ENCODE assay signal across 11 mouse cellular contexts in the genomic region with DNA sequence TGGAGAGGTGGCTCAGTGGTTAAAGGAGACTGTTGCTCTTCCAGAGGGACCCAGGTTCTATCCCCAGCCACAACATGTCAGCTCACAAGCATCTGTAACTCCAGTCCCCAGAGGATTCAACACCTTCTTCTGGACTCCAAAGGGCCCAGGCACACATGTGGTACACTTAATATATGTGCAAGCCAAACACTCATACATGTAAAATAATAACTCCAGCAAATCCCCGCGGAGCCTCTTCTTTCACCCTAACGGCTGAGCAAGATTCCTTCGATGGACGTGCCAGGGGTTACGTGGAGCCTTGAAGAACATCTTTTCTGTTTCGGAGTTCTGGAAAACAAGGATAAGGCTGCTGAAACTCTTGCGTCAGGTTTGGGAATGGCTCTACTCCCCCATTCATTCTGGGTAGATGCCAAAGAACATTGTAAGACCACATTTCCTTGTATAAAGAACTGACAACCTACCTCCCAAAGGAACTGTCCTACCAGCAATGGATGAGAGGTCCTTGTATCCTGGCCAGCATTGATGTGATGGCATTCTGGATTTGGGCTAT. TPM values are rescaled to one million over a fixed set of nuclear protein-coding genes. Genes with fewer than 3 reads are reported as not detected.
DNase-seq lines count a peak whose midpoint lies in the region; ATAC-seq and TF ChIP-seq lines count a peak whose summit lies in the region.
"Had no signal": no experiment of that assay in that cellular context is flagged by ENCODE, and none has a peak within 500 bp of the region (broad histone marks: within the 10 kb centered on the region; RNA-seq: fewer than 3 reads in every experiment).

No protein-coding gene starts in this region.

- H3K27ac ChIP-seq in intestine, embryonic 14.5 days (ENCODE audit: low read depth), result peak overlapping the region; percentile 70; the same call in 1 of the 2 replicates
- no peak overlapping the region for H3K27ac ChIP-seq in intestine, postnatal 0 days (ENCODE audit: low read depth, low read length)
- peak overlapping the region; percentile 63; the same call in 1 of the 2 replicates for H3K27ac ChIP-seq in stomach, embryonic 14.5 days (ENCODE audit: low read length)

- H3K36me3 ChIP-seq in intestine, embryonic 14.5 days (ENCODE audit: control insufficient read depth, insufficient read depth, low read length), result no peaks in the 10 kb centered on the region
- H3K36me3 ChIP-seq in intestine, postnatal 0 days (ENCODE audit: control insufficient read depth, insufficient read depth), result no peaks in the 10 kb centered on the region
- no peaks in the 10 kb centered on the region for H3K36me3 ChIP-seq in stomach, embryonic 14.5 days (ENCODE audit: control insufficient read depth, insufficient read depth, low read length)

- no peak for TF ChIP-seq CTCF in intestine, postnatal 0 days (IDR thresholded peaks at IDR 0.05; ENCODE audit: low read depth)

- no peak for ATAC-seq in intestine, embryonic 14.5 days (replicated peaks; ENCODE audit: low FRiP score, low TSS enrichment, low read depth)
- ATAC-seq in intestine, postnatal 0 days, result no peak
- ATAC-seq in stomach, embryonic 14.5 days (ENCODE audit: insufficient number of reproducible peaks, insufficient read depth, low FRiP score, low read depth), result no peak
- ATAC-seq in monocyte, adult 5-6 weeks (replicated peaks; ENCODE audit: insufficient number of reproducible peaks, low FRiP score, low TSS enrichment, poor library complexity, severe bottlenecking), result no peak

- no peak overlapping the region for H3K9ac ChIP-seq in intestine, embryonic 14.5 days (ENCODE audit: low read length)
- no peak overlapping the region for H3K9ac ChIP-seq in intestine, postnatal 0 days (ENCODE audit: low read depth, low read length)
- no peak overlapping the region for H3K9ac ChIP-seq in stomach, embryonic 14.5 days (replicated peaks; ENCODE audit: low read depth, low read length)

- 78% methylated on average over 8 of the region's 8 CpGs for WGBS in intestine, embryonic 14.5 days
- WGBS in intestine, postnatal 0 days, result 76% methylated on average over 8 of the region's 8 CpGs
- WGBS in stomach, embryonic 14.5 days, result 70% methylated on average over 8 of the region's 8 CpGs

- H3K4me2 ChIP-seq in intestine, embryonic 14.5 days (ENCODE audit: low read length), result no peak overlapping the region
- no peak overlapping the region for H3K4me2 ChIP-seq in intestine, postnatal 0 days (replicated peaks; ENCODE audit: low read depth)
- no peak overlapping the region for H3K4me2 ChIP-seq in stomach, embryonic 14.5 days (replicated peaks; ENCODE audit: low read depth, low read length)

- no peak overlapping the region for H3K4me3 ChIP-seq in intestine, embryonic 14.5 days (ENCODE audit: low read depth, low read length)
- no peak overlapping the region for H3K4me3 ChIP-seq in intestine, postnatal 0 days (ENCODE audit: low read depth, low read length)
- no peak overlapping the region for H3K4me3 ChIP-seq in stomach, embryonic 14.5 days (ENCODE audit: low read depth, low read length)
- H3K4me3 ChIP-seq: erythroblast, embryonic 14.5 days had no signal

- H3K9me3 ChIP-seq in intestine, embryonic 14.5 days (ENCODE audit: control insufficient read depth, low read length), result no peaks in the 10 kb centered on the region
- no peaks in the 10 kb centered on the region for H3K9me3 ChIP-seq in intestine, postnatal 0 days (ENCODE audit: control insufficient read depth)
- no peaks in the 10 kb centered on the region for H3K9me3 ChIP-seq in stomach, embryonic 14.5 days (ENCODE audit: control insufficient read depth, low read depth, low read length)

- peaks cover 27% of the 10 kb centered on the region for H3K4me1 ChIP-seq in intestine, embryonic 14.5 days (replicated peaks; ENCODE audit: control insufficient read depth, insufficient read depth, low read length)
- H3K4me1 ChIP-seq in intestine, postnatal 0 days (replicated peaks; ENCODE audit: control insufficient read depth, insufficient read depth, low read length), result peaks cover 17% of the 10 kb centered on the region; the same call in 1 of the 2 replicates
- H3K4me1 ChIP-seq in stomach, embryonic 14.5 days (ENCODE audit: control insufficient read depth, insufficient read depth, low read length), result peaks cover 28% of the 10 kb centered on the region

- peak; percentile 0 for DNase-seq in adrenal gland, postnatal 10 days
- no peak for DNase-seq in adrenal gland, adult 8-10 months
- no peak for DNase-seq in intestine, embryonic 14.5 days (ENCODE audit: low spot score)
- peak; percentile 4 to 13 for DNase-seq in thymus, adult 18-20 months
- no peak for DNase-seq in thymus, postnatal 25 days
- DNase-seq: cerebellum, adult 9-10 months; kidney, adult 9 months had no signal

- H3K27me3 ChIP-seq in intestine, embryonic 14.5 days (replicated peaks; ENCODE audit: control insufficient read depth, insufficient read depth, low read length), result no peaks in the 10 kb centered on the region
- H3K27me3 ChIP-seq in intestine, postnatal 0 days (replicated peaks; ENCODE audit: control insufficient read depth, insufficient read depth, low read length), result no peaks in the 10 kb centered on the region
- no peaks in the 10 kb centered on the region for H3K27me3 ChIP-seq in stomach, embryonic 14.5 days (ENCODE audit: control insufficient read depth, insufficient read depth, low read length)

RNA-seq across cellular contexts. Expression of a gene that starts 25.5 kb away (rescaled TPM):
- 100 to 1,000 TPM in 1 of 2 experiments, 10 to 100 TPM in 1; 67.0 to 122 TPM for total RNA-seq in adrenal gland, postnatal 10 days (2021)
- total RNA-seq in adrenal gland, adult 8-10 months (2022), result 10 to 100 TPM; 52.8 to 74.4 (median 54.2) TPM
- polyA plus RNA-seq in intestine, embryonic 14.5 days (2014; fragmentation: Nextera tagmentation; extraction: Ambion mirVana), result 35.1 and 36.5 TPM in 2 replicates
- polyA plus RNA-seq in intestine, postnatal 0 days (2015; fragmentation: Nextera tagmentation; extraction: Ambion mirVana), result 29.6 and 32.0 TPM in 2 replicates
- polyA plus RNA-seq in stomach, embryonic 14.5 days (2014; fragmentation: Nextera tagmentation; extraction: Ambion mirVana), result 31.2 and 33.2 TPM in 2 replicates
- 346 to 394 TPM (median 381 TPM) in 3 replicates for total RNA-seq in monocyte, adult 5-6 weeks (2017)

Comparison
In these comparisons a context has a peak if more than half of its experiments do, and no peak if none do; other contexts are left out.
1. DNase-seq: peak in adrenal gland, postnatal 10 days (single experiment) and thymus, adult 18-20 months (2 of 2); none in adrenal gland, adult 8-10 months (single experiment), intestine, embryonic 14.5 days (single experiment) and thymus, postnatal 25 days (single experiment).